Mouse (Mus musculus) liver, postnatal 0 days (tissue): ENCODE results near the gene Lypd6b.

Source experiments
- CTCF ChIP-seq: sonication (generic); IDR thresholded peaks from 2 replicates; pipeline ENCODE4 v1.5.1; 2016; ENCODE audit warnings: antibody characterized with exemption, low read depth
- EP300 ChIP-seq: IDR thresholded peaks from 2 replicates; pipeline ENCODE4 v1.6.1; 2016; ENCODE audit warnings: antibody characterized with exemption, low read depth, mild to moderate bottlenecking

DNA sequence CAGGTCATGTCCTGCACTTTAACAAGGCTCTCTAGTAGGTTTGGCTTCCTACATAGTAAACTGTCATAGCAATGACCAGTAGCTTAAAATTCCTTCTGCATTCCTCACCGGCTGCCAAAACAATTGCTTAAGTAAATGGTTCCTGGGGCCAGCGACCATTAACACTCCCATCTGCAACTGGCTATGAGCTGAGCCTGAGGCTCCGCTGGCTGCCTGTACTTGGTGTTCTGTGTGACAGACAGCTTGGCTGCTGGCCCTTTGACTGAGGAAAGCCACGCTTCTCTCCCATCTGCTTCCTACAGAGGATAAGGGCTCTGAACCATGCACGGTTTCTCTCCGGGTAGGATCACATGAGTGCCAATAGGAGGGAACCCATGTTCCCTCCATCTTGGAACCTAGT is 53.1 kb downstream of the Lypd6b start:
- TF ChIP-seq EP300 (no peak), CTCF (no peak)
